Mouse (Mus musculus) layer of hippocampus, adult 6 months (tissue): ENCODE data around the gene Gm49320. TPM values are rescaled to one million over a fixed set of nuclear protein-coding genes. Genes with fewer than 3 reads are reported as not detected.

Experiments used
- long read RNA-seq, 2 experiments: library from polyadenylated mRNA; unstranded; transcript quantifications; one replicate each; pipeline ENCODE4 v2.0.0; 2019 to 2020
- polyA plus RNA-seq: library from polyadenylated mRNA; unstranded; fragments of <200 nt; fragmentation: Nextera tagmentation; gene quantifications from 2 replicates; pipeline ENCODE4 v1.2.3, GENCODE M21; 2021

Gene Gm49320
- polyA plus RNA-seq, result 0.08 TPM in 1 of 2 replicates, not detected in the other
- long read RNA-seq, experiment 1, result 0 reads
- long read RNA-seq, experiment 2, result 0 reads

DNA sequence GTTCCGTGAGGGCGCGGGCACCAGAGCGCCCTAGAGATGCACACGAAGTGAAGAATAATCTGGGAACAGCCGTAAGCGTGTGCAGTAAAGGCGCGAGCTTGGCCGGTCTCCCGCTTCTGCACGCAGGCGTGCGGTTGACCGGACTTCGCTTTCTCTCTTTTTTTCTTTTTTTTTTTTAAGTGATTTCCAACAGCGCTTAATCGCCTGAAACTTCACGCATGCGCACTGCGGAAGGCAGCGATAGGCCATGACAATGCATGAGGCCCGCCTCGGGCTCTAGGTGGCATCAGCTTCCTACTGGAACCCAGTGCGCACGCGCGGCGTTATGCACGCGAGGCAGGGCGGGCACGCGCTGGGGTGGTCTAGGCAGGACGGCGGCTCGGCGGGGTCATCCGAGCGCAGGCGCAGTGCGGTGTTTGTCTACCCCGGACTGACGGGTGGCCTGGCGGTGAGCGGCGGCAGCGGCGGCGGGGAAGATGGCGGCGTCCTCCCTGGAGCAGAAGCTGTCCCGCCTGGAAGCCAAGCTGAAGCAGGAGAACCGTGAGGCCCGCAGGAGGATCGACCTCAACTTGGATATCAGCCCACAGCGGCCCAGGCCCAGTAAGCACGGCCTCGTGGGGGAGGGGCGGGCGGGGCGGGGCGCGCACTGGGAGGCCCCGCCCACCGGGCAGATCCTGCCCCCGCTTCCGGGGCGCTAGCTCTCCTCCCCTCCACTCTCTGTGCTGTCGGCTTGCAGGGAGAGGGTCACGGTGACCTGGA lies at the start of gene Gm49320, which contains the start of gene Map2k7:
Gene Gm49320 (plus strand): TSS at position 432 of the 759 bp plus-strand sequence.
Gene Map2k7 (plus strand): TSS at position 307 of the 759 bp plus-strand sequence.

DNA sequence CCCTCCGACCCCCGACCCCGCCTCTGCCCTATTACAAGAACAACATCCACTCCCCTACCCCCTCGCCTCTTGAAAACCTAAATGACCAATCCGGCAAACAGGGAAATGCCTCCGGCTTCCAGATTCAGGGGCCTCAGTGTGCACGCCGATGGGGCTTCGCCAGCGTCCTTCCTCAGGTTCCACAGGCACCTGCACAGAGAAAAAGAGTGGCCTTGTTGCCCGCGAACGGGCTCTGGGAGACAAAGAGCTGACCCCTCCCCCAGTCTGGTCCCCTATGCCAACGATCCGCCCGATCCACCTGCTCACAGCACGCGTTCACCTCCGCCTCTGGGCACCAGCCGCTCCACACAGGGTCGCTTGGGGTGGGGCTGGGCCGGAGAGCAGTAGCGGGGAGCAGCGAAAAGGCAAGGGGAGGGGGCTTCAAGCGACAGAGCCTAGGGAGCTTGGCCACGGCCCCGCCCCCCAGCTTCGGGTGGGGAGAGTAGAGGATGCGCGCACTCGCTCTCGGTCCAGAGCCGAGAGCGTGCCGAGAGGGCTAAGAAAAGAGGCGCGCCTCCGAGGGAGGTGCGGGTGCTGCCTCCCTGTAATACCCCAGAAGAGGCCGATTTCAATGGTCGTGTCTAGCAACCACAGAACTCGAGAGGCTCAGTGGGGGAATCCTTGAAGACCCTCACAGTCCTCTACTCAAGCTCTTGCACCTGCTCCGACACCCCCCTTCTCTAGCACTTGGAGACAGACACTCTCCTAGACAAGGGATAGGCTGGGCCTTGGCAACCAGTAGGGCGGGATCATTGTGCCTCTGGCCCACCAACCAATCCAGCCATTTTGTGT lies 21.7 kb upstream of the Gm49320 start, which contains the start of gene Prr36:
Gene Prr36 (minus strand): TSS at position 669 of the 831 bp plus-strand sequence.

DNA sequence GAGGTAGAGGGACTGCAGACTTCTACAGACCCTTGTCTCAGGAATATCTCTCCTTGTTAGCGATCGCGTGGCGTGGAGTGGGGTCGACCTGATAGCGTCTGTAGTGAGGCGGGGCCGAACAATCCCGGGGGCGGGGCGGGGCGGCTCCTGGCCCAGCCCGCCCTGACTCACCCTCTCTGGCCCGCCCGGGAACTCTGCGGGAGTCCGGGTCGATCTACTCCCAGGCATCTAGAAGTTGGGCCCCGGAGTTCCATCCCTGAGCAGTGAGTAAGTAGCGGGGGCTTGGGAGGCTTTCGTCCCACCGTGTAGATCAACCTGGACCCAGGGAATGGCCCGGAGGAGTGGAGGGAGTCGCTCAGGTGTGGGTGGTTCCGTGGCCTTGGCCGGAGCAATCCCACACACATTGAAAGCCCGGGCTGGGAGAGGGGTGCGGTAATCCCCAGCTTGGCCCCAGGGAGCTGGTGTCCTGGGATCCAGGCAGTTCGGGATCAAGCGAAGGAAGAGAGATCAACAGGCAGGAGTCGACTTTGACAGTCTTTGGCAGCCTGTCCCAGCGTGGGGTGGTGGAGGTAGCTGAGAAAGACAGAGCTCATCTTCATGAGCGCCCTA lies 11.8 kb upstream of the Gm49320 start, which contains the start of gene Lrrc8e:
Gene Lrrc8e (plus strand): TSS at position 89 of the 609 bp plus-strand sequence.

DNA sequence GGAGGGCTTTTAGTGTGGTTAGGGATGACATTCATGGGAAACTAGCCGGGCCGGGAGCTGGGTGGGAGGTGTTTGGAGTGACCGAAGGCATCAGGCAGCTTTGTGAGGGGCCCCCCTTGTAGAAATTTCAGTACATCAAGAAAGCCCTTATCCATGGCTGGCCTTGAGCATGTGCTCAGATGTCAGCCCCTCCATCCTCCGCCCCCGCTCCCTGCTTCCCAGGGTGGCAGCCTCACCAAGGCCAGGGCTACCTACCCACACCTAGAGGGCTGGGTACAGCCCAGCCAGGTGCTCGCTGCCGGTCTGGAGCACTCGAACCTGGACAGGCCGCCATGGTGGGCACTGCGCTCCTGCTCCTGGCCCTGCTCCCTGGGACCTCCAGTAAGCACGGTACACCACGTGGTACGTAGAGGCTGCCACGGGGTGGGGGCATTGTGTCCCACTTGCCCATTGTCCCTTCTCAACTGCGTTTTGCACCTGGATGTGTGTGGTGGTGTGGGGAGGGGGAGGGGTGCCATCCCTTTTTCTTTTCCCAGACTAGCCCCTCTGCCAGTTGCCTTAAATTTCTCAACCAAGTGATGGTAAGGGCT lies 9.4 kb downstream of the Gm49320 start, which contains the start of gene Tgfbr3l:
Gene Tgfbr3l (plus strand): TSS at position 264 of the 590 bp plus-strand sequence.

DNA sequence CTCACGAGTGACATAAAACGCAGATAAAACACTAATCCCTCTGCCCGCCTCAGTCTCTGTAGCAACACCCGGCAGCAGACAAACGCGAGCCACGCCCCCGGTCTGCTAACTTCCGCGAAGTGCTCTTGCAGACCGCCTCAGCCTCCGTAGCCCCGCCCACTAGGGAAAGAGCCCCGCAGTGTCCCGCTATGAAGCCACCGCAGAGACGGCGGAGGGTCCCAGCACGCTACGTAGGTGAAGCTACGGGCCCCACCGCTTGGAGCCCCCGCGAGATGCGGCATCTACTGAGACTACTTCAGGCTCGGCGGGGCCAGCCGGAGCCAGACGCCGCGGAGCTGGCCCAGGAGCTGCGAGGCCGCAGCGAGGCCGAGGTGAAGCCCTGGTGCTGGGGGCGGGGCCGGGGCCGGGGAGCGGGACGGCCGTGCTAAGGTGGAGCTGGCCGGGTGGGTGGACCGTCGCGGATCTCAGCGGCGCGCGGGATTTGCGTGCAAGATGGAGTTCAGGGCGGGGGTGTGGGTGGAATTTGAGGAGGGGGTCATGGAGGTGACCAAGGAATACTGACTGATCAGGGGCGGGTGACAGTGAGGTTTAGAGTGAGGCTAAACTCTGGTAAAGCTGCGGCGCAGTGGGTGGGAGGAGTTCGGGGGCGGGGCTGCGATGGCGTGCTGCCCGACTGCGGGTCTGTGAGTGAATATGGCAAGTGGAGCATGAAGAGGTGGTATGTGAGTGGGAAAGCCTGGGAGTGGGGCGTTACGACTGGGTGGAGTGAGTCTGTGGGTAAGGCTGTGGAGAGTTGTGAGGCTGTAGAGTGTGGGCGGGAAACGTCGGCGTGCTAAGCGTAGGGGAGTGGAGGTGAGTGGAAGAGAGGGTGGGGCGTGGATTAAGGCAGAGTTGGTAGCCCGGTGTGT lies 14.5 kb downstream of the Gm49320 start, which contains the start of gene Snapc2:
Gene Snapc2 (plus strand): TSS at position 147 of the 908 bp plus-strand sequence.

DNA sequence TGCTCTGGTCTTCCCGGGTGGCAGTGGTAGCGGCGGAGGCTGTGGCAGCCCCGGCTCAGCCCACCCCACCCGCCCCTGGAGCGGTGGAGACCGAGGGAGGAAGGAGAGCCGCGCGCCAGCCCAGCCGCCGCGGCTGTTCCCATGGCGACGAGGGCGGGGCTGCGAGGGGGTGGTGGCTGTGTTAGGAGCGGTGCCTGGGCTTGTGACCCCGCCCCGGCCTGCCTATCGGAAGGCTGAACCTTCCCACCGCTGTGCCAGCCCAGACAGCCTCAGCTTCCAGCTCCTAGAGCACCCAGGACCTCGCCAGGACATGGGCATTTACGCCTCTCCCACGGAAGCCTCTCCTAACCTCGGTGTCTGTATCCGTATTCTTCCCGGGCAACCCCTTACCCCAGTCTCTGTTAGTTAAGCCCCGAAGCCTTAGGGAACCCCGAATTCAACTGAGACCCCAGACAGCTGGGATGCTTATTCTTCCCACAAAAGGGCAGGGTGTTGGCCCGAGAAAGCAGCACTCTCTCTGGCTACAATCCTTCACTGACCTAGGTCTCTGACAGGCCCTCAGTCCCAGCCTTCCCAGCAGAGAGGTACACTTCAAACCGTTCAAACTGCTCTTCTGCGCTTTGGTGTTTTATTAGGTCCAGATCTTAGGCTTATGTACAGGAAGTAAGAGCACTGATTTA lies 20.6 kb downstream of the Gm49320 start, which contains the start of gene Ctxn1:
Gene Ctxn1 (minus strand): TSS at position 150 of the 680 bp plus-strand sequence.

DNA sequence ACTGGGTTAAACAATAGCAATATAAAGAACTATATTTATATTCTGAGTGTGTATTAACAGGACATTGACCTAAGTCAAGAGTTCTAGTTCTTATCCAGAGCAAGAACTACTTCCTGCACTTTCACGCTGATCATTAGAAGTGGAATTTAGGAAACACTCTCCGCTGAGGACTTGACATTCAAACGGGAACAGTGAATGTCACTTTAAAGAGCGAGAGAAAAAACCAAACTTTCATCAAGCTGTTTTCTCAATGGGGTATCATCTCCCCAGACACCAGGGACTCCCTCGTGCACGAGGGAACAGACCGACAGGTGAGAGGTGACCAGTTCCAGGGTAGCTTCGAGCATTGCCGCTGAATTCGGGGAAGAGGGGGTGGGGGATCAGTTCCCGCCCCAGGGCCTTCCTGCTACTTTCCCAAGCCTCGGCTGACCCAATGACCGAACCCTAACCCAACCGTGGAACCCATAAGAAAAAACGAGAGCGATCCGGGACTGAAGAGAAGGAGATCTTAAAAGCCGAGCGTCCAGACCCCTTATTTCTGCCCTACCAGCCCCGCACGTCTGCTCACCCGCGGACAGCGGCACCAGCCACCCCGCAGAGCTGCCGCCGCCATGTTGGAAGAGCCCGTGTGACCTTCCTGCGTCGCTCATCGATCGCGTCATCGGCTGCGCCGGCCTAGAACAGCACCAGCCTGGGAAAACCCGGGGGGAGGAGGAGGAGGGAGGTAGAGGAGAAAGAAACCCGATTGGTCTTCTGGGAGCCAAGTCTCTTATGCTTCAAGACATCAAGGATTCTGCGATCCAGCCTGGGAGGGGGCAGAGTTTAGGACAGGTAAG lies 36.8 kb downstream of the Gm49320 start, which contains the start of gene Timm44:
Gene Timm44 (minus strand): TSS at position 639 of the 836 bp plus-strand sequence.

Other genes with a start within 250 kb of the Gm49320 start
- gene Cd209f, start 133.0 kb upstream of the Gm49320 start, polyA plus RNA-seq, result 1.2 and 2.2 TPM in 2 replicates
- gene Cd209g, start 104.8 kb upstream of the Gm49320 start, polyA plus RNA-seq, result 0.28 and 0.43 TPM in 2 replicates
- 19.8 and 23.8 TPM in 2 replicates for gene Evi5l, start 72.3 kb upstream of the Gm49320 start, polyA plus RNA-seq
- 18.3 and 30.0 TPM in 2 replicates for gene Prr36, start 21.4 kb upstream of the Gm49320 start, polyA plus RNA-seq
- gene Lrrc8e, start 12.0 kb upstream of the Gm49320 start, polyA plus RNA-seq, result not detected in 2 replicates
- gene Map2k7, start 125 bp upstream of the Gm49320 start, polyA plus RNA-seq, result 12.9 and 16.1 TPM in 2 replicates
- gene Tgfbr3l, start 9.3 kb downstream of the Gm49320 start, polyA plus RNA-seq, result 0.21 and 0.40 TPM in 2 replicates
- gene Snapc2, start 14.2 kb downstream of the Gm49320 start, polyA plus RNA-seq, result 31.8 and 34.8 TPM in 2 replicates
- 735 and 876 TPM in 2 replicates for gene Ctxn1, start 20.4 kb downstream of the Gm49320 start, polyA plus RNA-seq
- gene Timm44, start 37.0 kb downstream of the Gm49320 start, polyA plus RNA-seq, result 22.1 and 27.5 TPM in 2 replicates
- 19.5 and 23.5 TPM in 2 replicates for gene Ccl25, start 86.3 kb downstream of the Gm49320 start, polyA plus RNA-seq
- 69.8 and 88.2 TPM in 2 replicates for gene Elavl1, start 86.5 kb downstream of the Gm49320 start, polyA plus RNA-seq